ENCODE assay signal across 11 mouse cellular contexts in genomic region chr8:79078556-79079195, GRCm38 (mm10). TPM values are rescaled to one million over a fixed set of nuclear protein-coding genes. Genes with fewer than 3 reads are reported as not detected.
DNase-seq lines count a peak whose midpoint lies in the region; ATAC-seq lines count a peak whose summit lies in the region.
"Had no signal": no experiment of that assay in that cellular context is flagged by ENCODE, and none has a peak within 500 bp of the region (broad histone marks: within the 10 kb centered on the region; RNA-seq: fewer than 3 reads in every experiment).

No protein-coding gene starts in this region.

- no peak overlapping the region for H3K27ac ChIP-seq in forebrain, embryonic 11.5 days (ENCODE audit: low read depth, low read length)
- 0 out of 2 replicates have a peak overlapping the region, but pooled peaks have one; percentile 11 for H3K27ac ChIP-seq in intestine, embryonic 15.5 days
- H3K27ac ChIP-seq in neural tube, embryonic 13.5 days (replicated peaks) = peak overlapping the region; percentile 83
- H3K27ac ChIP-seq: embryonic facial prominence, embryonic 15.5 days had no signal

- ATAC-seq in forebrain, embryonic 11.5 days (replicated peaks; ENCODE audit: low FRiP score) = peak; percentile 41; the same call in 1 of the 2 replicates
- ATAC-seq in intestine, embryonic 15.5 days = no peak
- peak; percentile 60 for ATAC-seq in neural tube, embryonic 13.5 days (ENCODE audit: low read depth)
- ATAC-seq in cerebellum, adult (ENCODE audit: insufficient number of reproducible peaks, low FRiP score, low TSS enrichment) = no peak

- DNase-seq in ZHBTc4 (ENCODE audit: low read depth, low spot score) = peak; percentile 25
- DNase-seq in forebrain, embryonic 11.5 days (ENCODE audit: low spot score) = no peak
- no peak for DNase-seq in right cerebral cortex, adult 2 months (ENCODE audit: low spot score in 2 of 2)
- DNase-seq in layer of hippocampus, postnatal 25 days (ENCODE audit: extremely low spot score in 1 of 2, low spot score in 1 of 2) = no peak
- DNase-seq: cerebellum, adult 11 months; gastrocnemius, postnatal 25 days had no signal

- no peak overlapping the region for H3K4me2 ChIP-seq in forebrain, embryonic 11.5 days (ENCODE audit: low read depth, low read length, severe bottlenecking)
- H3K4me2 ChIP-seq in intestine, embryonic 15.5 days (replicated peaks) = no peak overlapping the region
- peak overlapping the region; percentile 29 for H3K4me2 ChIP-seq in neural tube, embryonic 13.5 days
- H3K4me2 ChIP-seq: embryonic facial prominence, embryonic 15.5 days; liver, embryonic 11.5 days had no signal

- H3K9ac ChIP-seq in forebrain, embryonic 11.5 days (ENCODE audit: low read length) = no peak overlapping the region
- no peak overlapping the region for H3K9ac ChIP-seq in intestine, embryonic 15.5 days
- H3K9ac ChIP-seq in neural tube, embryonic 13.5 days = peak overlapping the region; percentile 51
- H3K9ac ChIP-seq: embryonic facial prominence, embryonic 15.5 days had no signal

- no peak overlapping the region for H3K4me3 ChIP-seq in forebrain, embryonic 11.5 days (ENCODE audit: low read depth, low read length)
- H3K4me3 ChIP-seq in intestine, embryonic 15.5 days (replicated peaks) = no peak overlapping the region
- H3K4me3 ChIP-seq in neural tube, embryonic 13.5 days = no peak overlapping the region
- H3K4me3 ChIP-seq: embryonic facial prominence, embryonic 15.5 days had no signal

- 0 out of 2 replicates have a peak, but pooled peaks cover 2% of the 10 kb centered on the region for H3K4me1 ChIP-seq in forebrain, embryonic 11.5 days (replicated peaks; ENCODE audit: control insufficient read depth, insufficient read depth, low read length)
- H3K4me1 ChIP-seq in intestine, embryonic 15.5 days (replicated peaks) = peaks cover 17% of the 10 kb centered on the region
- H3K4me1 ChIP-seq in neural tube, embryonic 13.5 days (replicated peaks) = peaks cover 58% of the 10 kb centered on the region

- H3K9me3 ChIP-seq in forebrain, embryonic 11.5 days (ENCODE audit: control insufficient read depth, low read length) = no peaks in the 10 kb centered on the region
- no peaks in the 10 kb centered on the region for H3K9me3 ChIP-seq in intestine, embryonic 15.5 days
- no peaks in the 10 kb centered on the region for H3K9me3 ChIP-seq in neural tube, embryonic 13.5 days
- H3K9me3 ChIP-seq: embryonic facial prominence, embryonic 15.5 days had no signal

- WGBS in forebrain, embryonic 11.5 days = 18% methylated on average over 11 of the region's 11 CpGs
- WGBS in intestine, embryonic 15.5 days = 36% methylated on average over 11 of the region's 11 CpGs
- 9% methylated on average over 11 of the region's 11 CpGs for WGBS in neural tube, embryonic 13.5 days

- H3K36me3 ChIP-seq in forebrain, embryonic 11.5 days (ENCODE audit: control insufficient read depth, insufficient read depth, low read length) = no peaks in the 10 kb centered on the region; the same call in 1 of the 2 replicates
- H3K36me3 ChIP-seq in intestine, embryonic 15.5 days = no peaks in the 10 kb centered on the region
- peaks cover 35% of the 10 kb centered on the region for H3K36me3 ChIP-seq in neural tube, embryonic 13.5 days

- H3K27me3 ChIP-seq in forebrain, embryonic 11.5 days (ENCODE audit: control insufficient read depth, insufficient read depth, low read length) = no peaks in the 10 kb centered on the region
- no peaks in the 10 kb centered on the region for H3K27me3 ChIP-seq in intestine, embryonic 15.5 days (replicated peaks)
- no peaks in the 10 kb centered on the region for H3K27me3 ChIP-seq in neural tube, embryonic 13.5 days
- H3K27me3 ChIP-seq: embryonic facial prominence, embryonic 15.5 days had no signal

RNA-seq across cellular contexts. Expression of gene Zfp827, which starts 50.4 kb away (rescaled TPM):
- polyA plus RNA-seq in forebrain, embryonic 11.5 days (2014; fragmentation: Nextera tagmentation; extraction: Ambion mirVana) = 11.7 and 13.1 TPM in 2 replicates
- polyA plus RNA-seq in intestine, embryonic 15.5 days (2015; fragmentation: Nextera tagmentation; extraction: Ambion mirVana) = 6.5 and 7.4 TPM in 2 replicates
- polyA plus RNA-seq in neural tube, embryonic 13.5 days (2015; fragmentation: Nextera tagmentation; extraction: Ambion mirVana) = 11.0 and 13.0 TPM in 2 replicates
- total RNA-seq in layer of hippocampus, postnatal 25 days (2021) = 10 to 100 TPM; 27.3 to 32.7 TPM

Comparison
In these comparisons a context has a peak if more than half of its experiments do, and no peak if none do; other contexts are left out.
1. ATAC-seq: peak in forebrain, embryonic 11.5 days (single experiment) and neural tube, embryonic 13.5 days (single experiment); none in intestine, embryonic 15.5 days (single experiment) and cerebellum, adult (single experiment).